Mouse (Mus musculus) embryonic facial prominence, embryonic 11.5 days (tissue): Measurements from ENCODE around the gene Spdl1. TPM values are rescaled to one million over a fixed set of nuclear protein-coding genes. Genes with fewer than 3 reads are reported as not detected.

Experiments
- ATAC-seq: fragments of 200-750 bp; cut with Nextera tagmentation; replicated peaks from 2 replicates; pipeline ENCODE4 v1.8.0; 2017; ENCODE audit warnings: low read depth; ENCODE audit not compliant: insufficient number of reproducible peaks, low FRiP score, low TSS enrichment
- DNase-seq: peaks from one replicate; pipeline ENCODE4 v3.0.0-alpha.2; 2015; ENCODE audit warnings: low spot score
- H3K27ac ChIP-seq: fragments of 300-500 bp; sonication (generic); replicated peaks from 2 replicates; pipeline ENCODE4 v1.5.1; 2014; ENCODE audit warnings: mild to moderate bottlenecking, low read depth, low read length, control low read depth
- H3K27me3 ChIP-seq: fragments of 300-500 bp; sonication (generic); 2 replicates; pipeline ENCODE4 v1.6.1; 2014; ENCODE audit warnings: mild to moderate bottlenecking, low read length, moderate library complexity, mixed read lengths; ENCODE audit not compliant: control insufficient read depth, insufficient read depth
- H3K36me3 ChIP-seq: fragments of 300-500 bp; sonication (generic); replicated peaks from 2 replicates; pipeline ENCODE4 v1.6.1; 2014; ENCODE audit warnings: low read depth, mild to moderate bottlenecking, low read length, moderate library complexity, mixed read lengths; ENCODE audit not compliant: control insufficient read depth, insufficient read depth
- H3K4me1 ChIP-seq: fragments of 300-500 bp; sonication (generic); 2 replicates; pipeline ENCODE4 v1.6.1; 2014; ENCODE audit warnings: low read length, mixed read lengths; ENCODE audit not compliant: control insufficient read depth, insufficient read depth
- H3K4me2 ChIP-seq: fragments of 300-500 bp; sonication (generic); 2 replicates; pipeline ENCODE4 v1.6.1; 2014; ENCODE audit warnings: low read depth, mild to moderate bottlenecking, control low read depth, low read length, moderate library complexity
- H3K4me3 ChIP-seq: fragments of 300-500 bp; sonication (generic); 2 replicates; pipeline ENCODE4 v1.5.1; 2014; ENCODE audit warnings: low read depth, low read length, control low read depth
- H3K9ac ChIP-seq: fragments of 300-500 bp; sonication (generic); replicated peaks from 2 replicates; pipeline ENCODE4 v1.6.1; 2014; ENCODE audit warnings: mild to moderate bottlenecking, control low read depth, low read length
- H3K9me3 ChIP-seq: fragments of 300-500 bp; sonication (generic); replicated peaks from 2 replicates; pipeline ENCODE4 v1.6.1; 2016; ENCODE audit warnings: mild to moderate bottlenecking, low read length, inconsistent platforms, mixed read lengths; ENCODE audit not compliant: control insufficient read depth
- WGBS: fragments of 180-500 bp; shearing (Covaris S2); extraction: QIAGEN DNeasy Blood & Tissue Kit; methylation state at CpG from one replicate; pipeline ENCODE4 v1.1.7; 2014; 5-methylcytosine and 5-hydroxymethylcytosine counted together
- polyA plus RNA-seq: library from polyadenylated mRNA; unstranded; fragments of >200 nt; fragmentation: Nextera tagmentation; extraction: Ambion mirVana; gene quantifications from 2 replicates; pipeline ENCODE4 v1.2.1, GENCODE M21; 2014

Spdl1 gene
- polyA plus RNA-seq = 32.7 and 36.8 TPM in 2 replicates

GRCm38 (mm10) chr11:34833318-34834086, at the start of gene Spdl1:
Gene Spdl1 (minus strand): TSS chr11:34833641.
- under 1% methylated on average over 49 of the region's 49 CpGs for WGBS
- Histone ChIP-seq H3K4me1 (peaks cover 3% of the 10 kb centered on the region), H3K27me3 (no peaks in the 10 kb centered on the region), H3K36me3 (no peaks in the 10 kb centered on the region; the same call in 1 of the 2 replicates), H3K9me3 (no peaks in the 10 kb centered on the region), H3K9ac (peak within 1 kb of the TSS; percentile 83), H3K4me2 (peak within 1 kb of the TSS; percentile 78), H3K27ac (peak within 1 kb of the TSS; percentile 66; the same call in 1 of the 2 replicates), H3K4me3 (peak within 1 kb of the TSS; percentile 76)
- ATAC-seq (peak; percentile 90), DNase-seq (peak; percentile 99)

DNA sequence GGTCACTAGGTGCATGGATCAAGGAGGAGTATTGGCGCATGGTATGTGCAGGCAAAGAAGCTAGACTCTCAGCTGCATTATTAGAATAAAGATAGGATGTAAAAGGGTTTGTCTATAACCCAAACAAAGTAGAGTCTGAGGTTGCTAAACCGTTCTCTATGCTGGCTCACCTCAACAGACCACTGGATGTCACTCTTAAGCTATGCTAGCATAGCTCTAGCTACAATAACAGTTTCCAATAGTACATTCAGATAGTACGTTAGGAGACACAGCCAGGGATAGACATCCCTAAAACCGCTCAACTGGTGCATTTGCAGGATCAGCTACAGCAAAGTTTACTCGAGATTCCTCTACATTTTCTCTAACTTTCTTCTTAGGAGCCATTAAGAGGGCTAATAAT, 48.1 kb upstream of the Spdl1 start:
- Histone ChIP-seq H3K36me3 (no peaks in the 10 kb centered on the region), H3K27me3 (no peaks in the 10 kb centered on the region), H3K4me2 (no peak overlapping the region), H3K9ac (no peak overlapping the region), H3K4me1 (no peaks in the 10 kb centered on the region), H3K9me3 (no peaks in the 10 kb centered on the region), H3K4me3 (no peak overlapping the region), H3K27ac (no peak overlapping the region)
- ATAC-seq (no peak; the same call in 1 of the 2 replicates), DNase-seq (peak; percentile 66)
- 46% methylated on average over 5 of the region's 5 CpGs for WGBS

GRCm38 (mm10) chr11:34879678-34880077, 46.2 kb upstream of the Spdl1 start:
- H3K4me3 ChIP-seq = no peak overlapping the region
- H3K4me1 ChIP-seq = no peaks in the 10 kb centered on the region
- no peak overlapping the region for H3K9ac ChIP-seq
- 78% methylated on average over 1 of the region's 1 CpGs for WGBS
- no peaks in the 10 kb centered on the region for H3K36me3 ChIP-seq
- H3K27ac ChIP-seq = no peak overlapping the region
- H3K9me3 ChIP-seq = no peaks in the 10 kb centered on the region
- H3K27me3 ChIP-seq = no peaks in the 10 kb centered on the region
- DNase-seq (no peak), ATAC-seq (no peak)
- no peak overlapping the region for H3K4me2 ChIP-seq

GRCm38 (mm10) chr11:34873861-34874260, 40.4 kb upstream of the Spdl1 start:
- Histone ChIP-seq H3K4me3 (no peak overlapping the region), H3K9me3 (no peaks in the 10 kb centered on the region), H3K27ac (no peak overlapping the region), H3K4me1 (no peaks in the 10 kb centered on the region), H3K4me2 (no peak overlapping the region), H3K9ac (no peak overlapping the region), H3K27me3 (no peaks in the 10 kb centered on the region), H3K36me3 (no peaks in the 10 kb centered on the region)
- WGBS = 85% methylated on average over 2 of the region's 2 CpGs
- ATAC-seq (no peak), DNase-seq (no peak)

DNA sequence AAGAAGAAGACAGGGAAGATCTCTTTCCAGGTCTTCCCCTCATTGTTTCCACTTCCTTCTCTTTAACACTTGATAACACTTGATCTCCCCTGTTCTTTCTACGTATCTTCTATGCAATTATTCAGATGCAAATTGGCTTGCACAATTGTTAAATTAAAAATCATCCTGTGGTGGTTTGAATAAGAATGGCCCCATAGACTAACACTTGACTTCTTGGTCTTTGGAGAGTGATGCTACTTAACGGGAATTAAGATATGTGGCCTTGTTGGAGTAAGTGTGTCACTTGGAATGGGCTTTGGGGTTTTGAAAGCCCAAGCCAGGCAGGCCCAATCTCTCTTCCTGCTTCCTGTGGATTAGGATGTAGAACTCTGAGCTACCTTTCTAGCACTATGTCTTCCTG, 39.0 kb upstream of the Spdl1 start:
- 75% methylated on average over 2 of the region's 2 CpGs for WGBS
- Histone ChIP-seq H3K9ac (no peak overlapping the region), H3K4me3 (no peak overlapping the region), H3K4me1 (no peaks in the 10 kb centered on the region), H3K36me3 (no peaks in the 10 kb centered on the region), H3K9me3 (no peaks in the 10 kb centered on the region), H3K27ac (no peak overlapping the region), H3K27me3 (no peaks in the 10 kb centered on the region), H3K4me2 (no peak overlapping the region)
- DNase-seq (no peak), ATAC-seq (no peak)

DNA sequence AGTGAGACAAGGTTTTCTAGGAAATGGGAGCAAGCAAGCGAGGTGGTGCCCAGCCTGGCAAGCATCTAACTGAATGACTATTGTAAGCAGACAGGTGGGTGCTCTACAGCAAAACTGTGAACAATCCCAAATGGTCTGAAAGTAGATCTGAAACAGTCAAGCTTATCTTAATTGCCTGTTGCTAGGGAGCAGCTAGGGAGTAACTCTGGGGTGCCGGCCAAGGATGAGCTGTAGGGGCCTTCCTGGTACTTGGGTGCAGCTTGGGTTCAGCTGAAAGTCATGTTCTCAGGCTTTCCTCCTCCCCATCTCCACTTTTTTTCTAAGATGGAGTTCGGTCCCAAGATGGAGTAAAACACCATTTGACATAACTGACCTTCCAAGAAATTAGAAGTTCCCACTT, 38.5 kb upstream of the Spdl1 start:
- Histone ChIP-seq H3K9ac (no peak overlapping the region), H3K4me1 (no peaks in the 10 kb centered on the region), H3K9me3 (no peaks in the 10 kb centered on the region), H3K4me3 (no peak overlapping the region), H3K27ac (no peak overlapping the region), H3K4me2 (no peak overlapping the region), H3K27me3 (no peaks in the 10 kb centered on the region), H3K36me3 (no peaks in the 10 kb centered on the region)
- ATAC-seq (no peak), DNase-seq (no peak)
- WGBS = 75% methylated on average over 3 of the region's 3 CpGs

- 75% methylated on average over 3 of the region's 3 CpGs for WGBS
- H3K27ac ChIP-seq = no peak overlapping the region
- no peak overlapping the region for H3K9ac ChIP-seq
- no peak for ATAC-seq
- no peaks in the 10 kb centered on the region for H3K27me3 ChIP-seq
- no peaks in the 10 kb centered on the region for H3K4me1 ChIP-seq
- no peak overlapping the region for H3K4me3 ChIP-seq
- no peaks in the 10 kb centered on the region for H3K9me3 ChIP-seq
- no peaks in the 10 kb centered on the region for H3K36me3 ChIP-seq
- no peak for DNase-seq
- H3K4me2 ChIP-seq = no peak overlapping the region
Measured at GRCm38 (mm10) chr11:34871456-34871855, 38.0 kb upstream of the Spdl1 start.

- Histone ChIP-seq H3K9ac (no peak overlapping the region), H3K4me1 (no peaks in the 10 kb centered on the region), H3K27ac (no peak overlapping the region), H3K36me3 (no peaks in the 10 kb centered on the region), H3K4me3 (no peak overlapping the region), H3K4me2 (no peak overlapping the region), H3K9me3 (no peaks in the 10 kb centered on the region), H3K27me3 (no peaks in the 10 kb centered on the region)
- ATAC-seq (no peak), DNase-seq (peak; percentile 44)
- WGBS = 39% methylated on average over 6 of the region's 6 CpGs
Measured at GRCm38 (mm10) chr11:34868626-34869025, 35.2 kb upstream of the Spdl1 start.
